Mouse (Mus musculus): ENCODE measurements around the gene Rpl9-ps1.

Gene Rpl9-ps1

DNA sequence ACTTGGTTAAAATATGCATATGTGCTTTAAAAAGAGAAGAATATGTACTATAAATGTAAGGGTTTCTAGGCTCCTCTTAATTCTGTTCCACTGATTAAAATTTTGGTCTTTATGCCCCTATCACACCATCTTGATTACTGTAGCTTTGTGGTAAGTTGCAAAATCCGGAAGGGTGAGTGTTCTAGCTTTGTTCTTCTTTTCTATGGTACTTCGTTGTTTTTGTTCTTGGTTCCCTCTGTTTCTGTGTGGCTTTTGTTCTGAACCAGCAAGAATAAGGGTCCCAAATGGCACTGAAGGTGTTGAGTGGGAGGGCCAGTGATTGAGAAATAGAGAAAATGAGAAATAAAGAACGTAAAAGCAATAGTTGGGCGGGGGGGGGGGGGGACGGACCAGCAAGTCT is 27.2 kb downstream of the Rpl9-ps1 start:
- DNase-seq = no peak

DNA sequence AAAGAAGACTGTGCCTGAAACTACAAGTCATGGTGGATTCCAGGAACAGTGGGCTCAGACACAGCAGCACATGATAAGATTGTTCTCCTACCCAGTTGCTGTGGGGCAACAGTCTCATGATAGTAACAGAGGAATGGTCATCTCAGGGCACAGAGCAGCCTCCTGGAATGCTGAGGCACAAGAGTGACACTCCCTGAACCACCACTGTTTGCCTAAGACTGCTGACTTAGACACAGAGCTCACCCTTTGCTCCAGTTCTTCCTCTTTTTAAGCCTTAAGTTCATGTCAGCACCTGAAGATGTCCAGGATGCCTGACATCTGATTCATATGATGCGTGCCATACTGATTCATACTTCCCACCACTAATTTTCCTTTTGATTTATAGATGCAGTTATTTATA is 28.8 kb downstream of the Rpl9-ps1 start:
- no peak for DNase-seq

DNA sequence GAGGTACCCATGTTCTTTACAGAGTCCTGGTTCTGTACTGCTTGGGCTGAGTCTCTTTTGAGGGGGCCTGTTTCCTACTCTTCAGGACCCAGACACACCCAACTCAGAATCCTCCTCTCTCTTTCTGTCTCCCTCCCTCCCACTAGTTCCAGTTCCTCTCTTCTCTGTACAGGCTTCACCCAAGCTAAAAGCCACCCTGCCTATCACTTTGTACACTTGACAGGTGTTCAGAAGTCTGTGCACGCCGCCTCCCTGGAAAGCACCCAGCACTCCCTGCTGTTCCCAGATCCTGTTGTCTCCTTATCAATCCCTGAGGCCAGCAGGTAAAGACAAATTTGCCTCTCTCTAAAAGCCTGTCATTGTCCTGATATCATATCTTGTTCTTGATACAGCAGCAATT is 34.5 kb downstream of the Rpl9-ps1 start:
- DNase-seq = no peak

DNA sequence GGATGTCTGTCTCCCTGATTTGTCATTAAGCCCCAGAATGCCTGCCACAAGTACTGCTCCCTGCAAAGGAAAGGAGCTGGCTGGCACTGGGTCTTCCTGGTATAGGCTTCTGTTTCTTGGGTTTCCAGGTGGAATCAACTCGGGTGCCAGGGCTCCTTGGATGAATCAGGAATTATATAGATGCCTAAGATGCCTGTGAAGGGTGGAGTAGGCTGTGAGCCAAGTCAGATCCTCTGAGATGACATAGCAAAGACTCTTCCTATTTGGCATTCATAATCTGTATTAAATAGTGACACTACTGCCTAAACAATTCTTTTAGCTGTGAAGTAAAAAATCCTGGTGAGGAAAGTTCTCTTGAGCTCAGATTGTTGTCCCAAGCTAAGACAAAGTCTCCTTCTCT is 39.0 kb downstream of the Rpl9-ps1 start:
- no peak for DNase-seq

DNA sequence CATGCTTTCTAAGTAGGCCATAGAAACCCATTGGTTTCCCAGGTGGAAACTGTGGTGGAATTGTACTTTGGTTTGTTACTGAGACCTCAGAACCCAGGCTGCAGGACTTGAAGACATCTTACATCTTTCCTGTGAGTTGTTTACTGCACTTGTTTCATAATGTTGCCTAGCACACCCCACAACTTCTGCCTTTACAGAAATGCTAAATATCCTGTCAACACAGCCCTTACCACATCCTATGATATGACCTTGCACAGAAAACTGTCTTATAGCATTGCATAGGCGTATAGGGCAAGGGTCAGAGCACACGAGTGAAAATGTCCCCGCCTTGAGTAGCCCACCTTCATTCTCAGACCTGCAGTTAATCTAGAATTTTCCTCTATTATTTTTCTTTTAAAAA is 39.9 kb downstream of the Rpl9-ps1 start:
- DNase-seq = no peak

DNA sequence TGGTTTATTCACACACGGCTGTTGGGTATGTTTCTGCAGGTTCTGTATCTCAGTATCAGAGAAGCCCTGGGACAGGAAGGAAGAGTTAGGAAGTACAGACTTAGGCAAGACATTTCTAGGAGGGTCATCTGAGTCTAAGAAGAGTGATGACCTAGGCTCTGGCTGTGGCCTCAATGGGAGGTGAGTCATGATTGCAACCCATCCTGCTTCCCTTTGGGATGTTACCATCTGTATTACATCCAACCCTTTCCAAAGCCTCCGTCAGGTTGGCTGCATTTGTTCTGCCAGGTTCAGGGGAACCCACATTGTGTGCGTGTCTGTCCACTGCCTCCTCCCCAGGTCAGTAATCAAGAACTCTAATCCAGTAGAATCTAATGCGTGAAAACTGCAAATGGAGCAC is 40.7 kb downstream of the Rpl9-ps1 start:
- DNase-seq = no peak

DNA sequence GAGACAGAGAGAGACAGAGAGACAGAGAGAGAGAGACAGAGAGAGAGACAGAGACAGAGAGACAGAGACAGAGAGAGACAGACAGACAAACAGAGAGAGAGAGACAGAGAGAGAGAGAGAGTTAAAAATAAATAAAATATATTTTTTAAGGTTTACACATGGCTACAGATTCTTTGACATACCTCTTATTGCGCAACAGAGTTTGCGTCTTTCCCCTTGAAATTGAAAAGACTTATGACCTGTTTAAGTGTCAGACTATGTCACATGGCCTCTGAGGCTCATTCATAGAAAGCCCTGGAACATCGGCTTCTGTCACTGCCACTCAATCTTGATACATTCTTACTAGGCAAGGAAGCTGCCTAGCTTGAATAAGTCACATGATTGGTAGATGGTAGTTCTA is 42.0 kb downstream of the Rpl9-ps1 start:
- no peak for DNase-seq

DNA sequence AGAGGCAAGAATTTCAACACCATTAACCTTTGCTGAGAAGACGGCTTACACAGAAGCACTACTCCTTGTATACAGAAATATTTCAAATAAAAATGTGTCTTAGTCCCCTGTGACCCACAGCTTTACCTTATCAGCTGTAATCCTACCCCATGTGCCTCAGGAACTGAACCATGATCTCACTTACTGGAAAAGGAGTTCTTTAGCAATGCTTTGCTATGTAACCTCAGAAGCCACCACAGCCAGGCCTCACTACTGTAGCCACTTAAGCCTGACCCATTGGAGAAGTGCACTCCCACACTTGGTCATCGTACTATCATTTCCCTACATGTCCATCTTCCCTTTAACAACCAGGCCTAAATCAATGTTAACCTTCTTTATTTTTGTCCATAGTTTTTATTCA is 44.8 kb downstream of the Rpl9-ps1 start:
- no peak for DNase-seq

DNA sequence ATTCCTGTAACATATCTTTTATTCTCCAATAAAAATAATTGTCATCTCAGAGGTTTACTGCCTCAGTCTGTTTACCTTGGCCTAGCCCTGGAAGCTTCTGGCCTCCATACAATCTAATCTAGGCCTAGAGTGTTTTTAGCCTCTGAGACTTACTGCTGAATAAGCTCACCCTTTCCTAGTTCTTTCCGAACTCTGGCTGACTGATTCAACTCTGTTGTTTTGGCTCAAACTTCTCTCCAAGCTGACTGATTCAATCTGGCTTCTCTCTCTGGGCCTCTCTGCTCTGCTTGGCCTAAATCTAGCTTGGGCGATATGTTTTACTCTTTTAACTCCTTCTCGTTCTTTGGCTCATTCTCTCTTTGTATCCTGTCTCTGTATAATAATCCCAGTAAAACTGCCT is 46.4 kb downstream of the Rpl9-ps1 start:
- DNase-seq = no peak

DNA sequence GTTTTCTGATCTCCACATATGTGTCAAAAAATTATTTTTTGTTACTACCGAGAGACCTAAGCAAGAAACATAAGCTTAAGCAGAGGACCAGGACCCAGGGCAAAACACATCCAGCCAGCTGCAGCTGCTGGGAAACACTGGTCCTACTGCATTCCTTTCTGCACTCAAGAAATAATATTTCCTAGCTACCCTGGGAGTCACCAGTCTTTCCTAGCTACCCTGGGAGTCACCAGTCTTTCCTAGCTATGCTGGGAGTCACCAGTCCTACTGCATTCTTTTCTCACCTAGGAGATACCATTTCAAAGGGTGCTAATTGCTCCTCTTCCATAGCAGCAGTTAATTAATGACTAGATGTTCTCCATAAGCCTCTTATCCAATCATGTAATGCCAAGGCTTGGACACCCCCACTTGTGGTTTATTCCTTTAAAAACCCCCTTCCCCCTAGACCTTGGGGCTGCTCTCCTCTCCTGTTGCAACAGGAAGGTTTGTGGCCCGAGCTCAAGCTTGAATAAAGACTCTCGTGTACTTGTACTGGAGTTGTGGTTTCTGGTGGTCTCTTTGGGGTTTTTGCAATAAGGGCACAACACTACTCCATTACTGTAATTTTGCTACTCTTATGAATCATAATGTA is 47.1 kb downstream of the Rpl9-ps1 start:
- no peak for DNase-seq

DNA sequence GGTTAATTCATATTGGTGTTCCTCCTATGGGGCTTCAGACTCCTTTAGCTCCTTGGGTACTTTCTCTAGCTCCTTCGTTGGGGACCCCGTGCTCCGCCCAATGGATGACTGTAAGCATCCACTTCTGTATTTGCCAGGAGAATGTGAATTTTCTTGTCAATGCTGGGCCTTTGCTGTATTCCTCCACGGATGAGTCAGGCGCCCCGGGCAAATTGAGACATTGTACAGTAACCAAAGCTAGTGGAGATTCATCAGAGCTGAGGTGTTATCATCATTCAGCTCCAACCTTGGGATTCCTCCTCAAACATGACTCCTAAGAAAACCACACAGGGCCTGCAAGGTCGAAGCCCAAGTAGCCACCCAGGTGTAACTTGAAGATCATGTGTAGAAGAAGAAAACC is 47.6 kb downstream of the Rpl9-ps1 start:
- no peak for DNase-seq

DNA sequence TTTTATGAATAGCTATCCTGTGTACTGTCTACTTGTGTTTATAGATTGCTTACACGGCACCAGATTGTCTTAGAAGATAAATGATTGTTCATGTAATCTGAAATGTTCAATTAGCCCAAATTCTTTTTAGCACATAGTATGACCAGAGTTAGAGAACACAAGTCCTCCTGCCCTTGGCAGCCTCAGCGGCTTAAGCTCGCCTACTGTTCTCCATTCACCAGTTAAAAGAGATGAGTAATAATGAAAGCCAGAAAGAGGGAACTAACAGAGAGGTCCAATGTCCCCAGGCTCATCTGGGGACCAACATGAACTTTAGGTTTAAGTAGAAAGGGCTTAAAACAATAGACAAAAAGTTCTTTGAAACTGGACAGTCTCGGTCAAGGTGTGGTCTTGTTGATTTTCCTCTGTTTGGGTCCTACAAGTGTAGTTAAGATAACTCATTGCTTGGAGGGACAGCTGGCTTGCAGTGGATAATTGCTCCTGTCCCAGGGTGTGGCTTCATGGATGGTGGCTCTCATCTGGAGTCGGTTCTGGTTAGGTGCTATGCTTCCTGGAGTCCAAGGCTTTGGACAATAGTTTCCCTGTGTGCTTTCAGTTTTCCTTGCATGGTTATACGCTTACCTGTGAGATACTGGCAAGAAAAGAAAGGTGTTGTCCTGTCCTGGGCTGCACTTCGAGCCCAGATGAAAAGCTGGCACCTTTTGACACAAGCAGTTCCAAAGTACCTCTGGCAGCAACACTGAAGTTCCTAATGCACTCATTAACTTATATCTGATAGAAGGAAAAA is 49.6 kb downstream of the Rpl9-ps1 start:
- no peak for DNase-seq

All from kidney, adult 11 months (tissue).